Mouse (Mus musculus) gonadal fat pad, adult 2 months (tissue): ENCODE results near the gene Ginm1. TPM values are rescaled to one million over a fixed set of nuclear protein-coding genes. Genes with fewer than 3 reads are reported as not detected.
A peak's percentile ranks its signal among the peaks of the same experiment; 100 is the strongest.
"Not testable (repeated sequence)": the region's sequence is repeated elsewhere in the genome, so short reads cannot be mapped to it uniquely, and the experiment has no call there.

Source experiments
- DNase-seq: peaks from one replicate; pipeline ENCODE4 v3.0.0-alpha.2; 2012; ENCODE audit warnings: low read depth
- polyA plus RNA-seq: library from polyadenylated mRNA; depleted of rRNA; stranded (reverse); fragments of >200 nt; gene quantifications from 2 replicates; pipeline ENCODE4 v1.2.3, GENCODE M21; 2012

Gene Ginm1
- polyA plus RNA-seq, 1 experiment, result 63.9 TPM

GRCm38 (mm10) chr10:7809937-7810336 lies 17.3 kb upstream of the Ginm1 start:
- no peak for DNase-seq

- DNase-seq, result no peak
These were observed 10.0 kb upstream of the Ginm1 start for GRCm38 (mm10) chr10:7802519-7803140.

- DNase-seq, result no peak
These were observed 8.6 kb upstream of the Ginm1 start for GRCm38 (mm10) chr10:7801258-7801657.

- DNase-seq, result no peak
These were observed 322 bp downstream of the Ginm1 start for GRCm38 (mm10) chr10:7792254-7792750.

GRCm38 (mm10) chr10:7787319-7787718 lies 5.3 kb downstream of the Ginm1 start:
- no peak for DNase-seq

- DNase-seq, result no peak
These were observed 11.4 kb downstream of the Ginm1 start for GRCm38 (mm10) chr10:7781214-7781613.

GRCm38 (mm10) chr10:7780238-7781176 lies 12.1 kb downstream of the Ginm1 start:
- no peak for DNase-seq

- no peak for DNase-seq
These were observed 12.8 kb downstream of the Ginm1 start for GRCm38 (mm10) chr10:7779751-7780237.

GRCm38 (mm10) chr10:7778361-7778760 lies 14.3 kb downstream of the Ginm1 start:
- no peak for DNase-seq

- DNase-seq, result no peak
These were observed 17.2 kb downstream of the Ginm1 start for GRCm38 (mm10) chr10:7775421-7775820.

GRCm38 (mm10) chr10:7772769-7773168 lies 19.9 kb downstream of the Ginm1 start:
- DNase-seq, result no peak

- no peak for DNase-seq
These were observed 20.3 kb downstream of the Ginm1 start for GRCm38 (mm10) chr10:7772346-7772745.

GRCm38 (mm10) chr10:7757544-7757943 lies 35.1 kb downstream of the Ginm1 start:
- DNase-seq, result no peak

- DNase-seq, result no peak
These were observed 43.9 kb downstream of the Ginm1 start for GRCm38 (mm10) chr10:7748752-7749151.

GRCm38 (mm10) chr10:7745528-7745927 lies 47.1 kb downstream of the Ginm1 start:
- not testable (repeated sequence) for DNase-seq

GRCm38 (mm10) chr10:7737914-7738313 lies 54.7 kb downstream of the Ginm1 start:
- DNase-seq, result no peak

- DNase-seq, result no peak
These were observed 55.5 kb downstream of the Ginm1 start for GRCm38 (mm10) chr10:7737122-7737521.

- no peak for DNase-seq
These were observed 61.0 kb downstream of the Ginm1 start for GRCm38 (mm10) chr10:7731582-7731981.

GRCm38 (mm10) chr10:7727011-7727410 lies 65.6 kb downstream of the Ginm1 start:
- no peak for DNase-seq

GRCm38 (mm10) chr10:7726501-7726812 lies 66.2 kb downstream of the Ginm1 start:
- DNase-seq, result peak; percentile 27

GRCm38 (mm10) chr10:7725751-7726500 lies 66.7 kb downstream of the Ginm1 start, which contains the start of gene Katna1:
Katna1 (plus strand) TSS chr10:7726000.
- DNase-seq, result peak; percentile 47
